Mouse (Mus musculus): ENCODE data around the gene Polr3b. TPM values are rescaled to one million over a fixed set of nuclear protein-coding genes. Genes with fewer than 3 reads are reported as not detected.

The Polr3b gene
- polyA plus RNA-seq, 1 experiment from 2014 or later: 17.2 TPM

- WGBS: 90% methylated on average over 8 of the region's 8 CpGs
- Histone ChIP-seq H3K27ac (no peak overlapping the region), H3K4me2 (replicated peaks) (no peak overlapping the region), H3K4me3 (replicated peaks) (no peak overlapping the region), H3K27me3 (peaks cover 4% of the 10 kb centered on the region; the same call in 1 of the 2 replicates), H3K9ac (replicated peaks) (no peak overlapping the region), H3K36me3 (peaks cover 58% of the 10 kb centered on the region), H3K9me3 (no peaks in the 10 kb centered on the region), H3K4me1 (replicated peaks) (peaks cover 8% of the 10 kb centered on the region)
- no peak for ATAC-seq
These were observed 79.0 kb downstream of the Polr3b start for GRCm38 (mm10) chr10:84701110-84701509.

- H3K4me2 ChIP-seq (replicated peaks): no peak overlapping the region
- 90% methylated on average over 1 of the region's 1 CpGs for WGBS
- H3K27ac ChIP-seq: no peak overlapping the region
- peaks cover 4% of the 10 kb centered on the region; the same call in 1 of the 2 replicates for H3K27me3 ChIP-seq
- ATAC-seq: no peak
- H3K9ac ChIP-seq (replicated peaks): no peak overlapping the region
- H3K9me3 ChIP-seq: no peaks in the 10 kb centered on the region
- peaks cover 55% of the 10 kb centered on the region for H3K36me3 ChIP-seq
- peaks cover 18% of the 10 kb centered on the region for H3K4me1 ChIP-seq (replicated peaks)
- no peak overlapping the region for H3K4me3 ChIP-seq (replicated peaks)
These were observed 80.0 kb downstream of the Polr3b start for GRCm38 (mm10) chr10:84702115-84702514.

- no peak overlapping the region for H3K4me3 ChIP-seq (replicated peaks)
- ATAC-seq: no peak
- peaks cover 30% of the 10 kb centered on the region for H3K36me3 ChIP-seq
- WGBS: 97% methylated on average over 1 of the region's 1 CpGs
- peaks cover 4% of the 10 kb centered on the region; the same call in 1 of the 2 replicates for H3K27me3 ChIP-seq
- no peaks in the 10 kb centered on the region for H3K9me3 ChIP-seq
- no peak overlapping the region for H3K9ac ChIP-seq (replicated peaks)
- no peak overlapping the region for H3K4me2 ChIP-seq (replicated peaks)
- H3K4me1 ChIP-seq (replicated peaks): peaks cover 41% of the 10 kb centered on the region
- H3K27ac ChIP-seq: no peak overlapping the region
These were observed 82.5 kb downstream of the Polr3b start for GRCm38 (mm10) chr10:84704594-84704993.

- Histone ChIP-seq H3K27ac (no peak overlapping the region), H3K4me2 (replicated peaks) (no peak overlapping the region), H3K27me3 (peaks cover 4% of the 10 kb centered on the region; the same call in 1 of the 2 replicates), H3K4me3 (replicated peaks) (no peak overlapping the region), H3K4me1 (replicated peaks) (peaks cover 47% of the 10 kb centered on the region), H3K9me3 (no peaks in the 10 kb centered on the region), H3K9ac (replicated peaks) (no peak overlapping the region), H3K36me3 (peaks cover 23% of the 10 kb centered on the region)
- 87% methylated on average over 7 of the region's 7 CpGs for WGBS
- ATAC-seq: no peak
These were observed 83.1 kb downstream of the Polr3b start for GRCm38 (mm10) chr10:84705234-84705633.

- H3K27ac ChIP-seq: peak overlapping the region; percentile 32; the same call in 1 of the 2 replicates
- 20% methylated on average over 8 of the region's 8 CpGs for WGBS
- H3K27me3 ChIP-seq: peaks cover 4% of the 10 kb centered on the region; the same call in 1 of the 2 replicates
- H3K4me2 ChIP-seq (replicated peaks): no peak overlapping the region
- peaks cover 10% of the 10 kb centered on the region for H3K36me3 ChIP-seq
- no peak overlapping the region for H3K4me3 ChIP-seq (replicated peaks)
- H3K9ac ChIP-seq (replicated peaks): no peak overlapping the region
- no peaks in the 10 kb centered on the region for H3K9me3 ChIP-seq
- ATAC-seq: no peak
- peaks cover 58% of the 10 kb centered on the region for H3K4me1 ChIP-seq (replicated peaks)
These were observed 84.5 kb downstream of the Polr3b start for GRCm38 (mm10) chr10:84706543-84706942.

- Histone ChIP-seq H3K4me2 (replicated peaks) (no peak overlapping the region), H3K27me3 (peaks cover 4% of the 10 kb centered on the region; the same call in 1 of the 2 replicates), H3K9me3 (no peaks in the 10 kb centered on the region), H3K9ac (replicated peaks) (no peak overlapping the region), H3K36me3 (peaks cover 4% of the 10 kb centered on the region; the same call in 1 of the 2 replicates), H3K4me1 (replicated peaks) (peaks cover 65% of the 10 kb centered on the region), H3K4me3 (replicated peaks) (no peak overlapping the region), H3K27ac (peak overlapping the region; percentile 25)
- WGBS: 18% methylated on average over 6 of the region's 6 CpGs
- ATAC-seq: peak; percentile 32; the same call in 1 of the 2 replicates
These were observed 85.1 kb downstream of the Polr3b start for GRCm38 (mm10) chr10:84707226-84707625.

- no peak overlapping the region for H3K9ac ChIP-seq (replicated peaks)
- H3K4me1 ChIP-seq (replicated peaks): peaks cover 72% of the 10 kb centered on the region
- peaks cover 4% of the 10 kb centered on the region; the same call in 1 of the 2 replicates for H3K27me3 ChIP-seq
- WGBS: 13% methylated on average over 14 of the region's 14 CpGs
- H3K4me3 ChIP-seq (replicated peaks): no peak overlapping the region
- no peak for ATAC-seq
- H3K36me3 ChIP-seq: no peaks in the 10 kb centered on the region
- H3K4me2 ChIP-seq (replicated peaks): no peak overlapping the region
- peak overlapping the region; percentile 25 for H3K27ac ChIP-seq
- no peaks in the 10 kb centered on the region for H3K9me3 ChIP-seq
These were observed 85.8 kb downstream of the Polr3b start for GRCm38 (mm10) chr10:84707752-84708530.

GRCm38 (mm10) chr10:84710192-84710591 lies 88.1 kb downstream of the Polr3b start:
- Histone ChIP-seq H3K4me1 (replicated peaks) (peaks cover 94% of the 10 kb centered on the region), H3K4me3 (replicated peaks) (no peak overlapping the region), H3K4me2 (replicated peaks) (0 out of 2 replicates have a peak overlapping the region, but pooled peaks have one; percentile 13), H3K9ac (replicated peaks) (no peak overlapping the region), H3K27ac (peak overlapping the region; percentile 56), H3K27me3 (peaks cover 15% of the 10 kb centered on the region; the same call in 1 of the 2 replicates), H3K36me3 (peaks cover 16% of the 10 kb centered on the region), H3K9me3 (no peaks in the 10 kb centered on the region)
- no peak for ATAC-seq
- 11% methylated on average over 4 of the region's 4 CpGs for WGBS

GRCm38 (mm10) chr10:84710827-84711226 lies 88.7 kb downstream of the Polr3b start:
- 9% methylated on average over 4 of the region's 4 CpGs for WGBS
- H3K9ac ChIP-seq (replicated peaks): no peak overlapping the region
- H3K36me3 ChIP-seq: peaks cover 21% of the 10 kb centered on the region
- H3K27ac ChIP-seq: peak overlapping the region; percentile 14; the same call in 1 of the 2 replicates
- no peak overlapping the region for H3K4me3 ChIP-seq (replicated peaks)
- peaks cover 19% of the 10 kb centered on the region; the same call in 1 of the 2 replicates for H3K27me3 ChIP-seq
- H3K4me2 ChIP-seq (replicated peaks): no peak overlapping the region
- ATAC-seq: peak; percentile 59
- H3K9me3 ChIP-seq: no peaks in the 10 kb centered on the region
- H3K4me1 ChIP-seq (replicated peaks): peaks cover 89% of the 10 kb centered on the region

- WGBS: 28% methylated on average over 8 of the region's 8 CpGs
- peak overlapping the region; percentile 79 for H3K27ac ChIP-seq
- H3K36me3 ChIP-seq: peaks cover 27% of the 10 kb centered on the region
- H3K4me2 ChIP-seq (replicated peaks): 0 out of 2 replicates have a peak overlapping the region, but pooled peaks have one; percentile 13
- H3K9me3 ChIP-seq: no peaks in the 10 kb centered on the region
- ATAC-seq: peak; percentile 48
- H3K4me1 ChIP-seq (replicated peaks): peaks cover 82% of the 10 kb centered on the region
- H3K4me3 ChIP-seq (replicated peaks): no peak overlapping the region
- H3K9ac ChIP-seq (replicated peaks): 0 out of 2 replicates have a peak overlapping the region, but pooled peaks have one; percentile 36
- peaks cover 16% of the 10 kb centered on the region; the same call in 1 of the 2 replicates for H3K27me3 ChIP-seq
These were observed 89.4 kb downstream of the Polr3b start for GRCm38 (mm10) chr10:84711479-84711878.

- Histone ChIP-seq H3K27ac (peak overlapping the region; percentile 79), H3K9me3 (no peaks in the 10 kb centered on the region), H3K36me3 (peaks cover 32% of the 10 kb centered on the region), H3K4me3 (replicated peaks) (no peak overlapping the region), H3K9ac (replicated peaks) (no peak overlapping the region), H3K4me2 (replicated peaks) (no peak overlapping the region), H3K27me3 (peaks cover 16% of the 10 kb centered on the region; the same call in 1 of the 2 replicates), H3K4me1 (replicated peaks) (peaks cover 78% of the 10 kb centered on the region)
- WGBS: 39% methylated on average over 5 of the region's 5 CpGs
- ATAC-seq: no peak; the same call in 1 of the 2 replicates
These were observed 89.8 kb downstream of the Polr3b start for GRCm38 (mm10) chr10:84711940-84712339.

- Histone ChIP-seq H3K27ac (peak overlapping the region; percentile 17; the same call in 1 of the 2 replicates), H3K4me3 (replicated peaks) (no peak overlapping the region), H3K27me3 (peaks cover 16% of the 10 kb centered on the region; the same call in 1 of the 2 replicates), H3K9ac (replicated peaks) (no peak overlapping the region), H3K9me3 (no peaks in the 10 kb centered on the region), H3K4me1 (replicated peaks) (peaks cover 73% of the 10 kb centered on the region), H3K36me3 (peaks cover 34% of the 10 kb centered on the region), H3K4me2 (replicated peaks) (no peak overlapping the region)
- ATAC-seq: no peak
- WGBS: 40% methylated on average over 6 of the region's 6 CpGs
These were observed 90.4 kb downstream of the Polr3b start for GRCm38 (mm10) chr10:84712532-84712931.

All from midbrain, embryonic 13.5 days (tissue).